Comparison of ENCODE assay signal across 10 mouse cellular contexts in genomic region chr8:69848951-69849350, GRCm38 (mm10). TPM values are rescaled to one million over a fixed set of nuclear protein-coding genes. Genes with fewer than 3 reads are reported as not detected.
DNase-seq lines count a peak whose midpoint lies in the region; ATAC-seq and TF ChIP-seq lines count a peak whose summit lies in the region.
"Had no signal": no experiment of that assay in that cellular context is flagged by ENCODE, and none has a peak within 500 bp of the region (broad histone marks: within the 10 kb centered on the region; RNA-seq: fewer than 3 reads in every experiment).

No protein-coding gene starts in this region.

- no peak for TF ChIP-seq EP300 in liver, embryonic 14.5 days (IDR thresholded peaks at IDR 0.05; ENCODE audit: low read depth)

- H3K36me3 ChIP-seq in heart, embryonic 11.5 days (ENCODE audit: control insufficient read depth, insufficient read depth, low read length), result no peaks in the 10 kb centered on the region
- no peaks in the 10 kb centered on the region for H3K36me3 ChIP-seq in liver, embryonic 14.5 days (replicated peaks; ENCODE audit: control insufficient read depth, insufficient read depth, low read depth)

- H3K4me2 ChIP-seq in heart, embryonic 11.5 days, result no peak overlapping the region
- H3K4me2 ChIP-seq in liver, embryonic 14.5 days (ENCODE audit: low read depth), result no peak overlapping the region

- H3K4me1 ChIP-seq in heart, embryonic 11.5 days (ENCODE audit: control insufficient read depth, insufficient read depth, low read length), result peaks cover 6% of the 10 kb centered on the region
- peaks cover 4 to 19% of the 10 kb centered on the region in 2 experiments; a peak in 3 of 4 replicates for H3K4me1 ChIP-seq in liver, embryonic 14.5 days (replicated peaks; ENCODE audit: control insufficient read depth in 2 of 2, insufficient read depth in 2 of 2, low read length in 1 of 2)

- peak; percentile 62; the same call in 1 of the 2 replicates for ATAC-seq in heart, embryonic 11.5 days (replicated peaks; ENCODE audit: insufficient number of reproducible peaks, low FRiP score, low TSS enrichment)
- ATAC-seq in liver, embryonic 14.5 days (ENCODE audit: insufficient read depth), result peak; percentile 57

- TF ChIP-seq CTCF in liver, embryonic 14.5 days (IDR thresholded peaks at IDR 0.05; ENCODE audit: low read depth), result no peak

- no peak overlapping the region for H3K9ac ChIP-seq in heart, embryonic 11.5 days (ENCODE audit: low read depth, low read length)
- H3K9ac ChIP-seq in liver, embryonic 14.5 days (replicated peaks), result no peak overlapping the region

- H3K9me3 ChIP-seq in heart, embryonic 11.5 days (replicated peaks; ENCODE audit: control insufficient read depth, low read length), result no peaks in the 10 kb centered on the region
- H3K9me3 ChIP-seq in liver, embryonic 14.5 days (ENCODE audit: control insufficient read depth, low read length), result no peaks in the 10 kb centered on the region

- DNase-seq in urinary bladder, adult 18-20 months (ENCODE audit: low spot score in 2 of 2), result peak; percentile 27 to 68
- DNase-seq in urinary bladder, adult 2 months (ENCODE audit: low spot score), result no peak
- DNase-seq in liver, embryonic 14.5 days (ENCODE audit: low read depth in 3 of 3, low spot score in 3 of 3), result no peak
- no peak for DNase-seq in left cerebral cortex, adult 9 months (ENCODE audit: low spot score in 2 of 2)
- DNase-seq in T-cell, adult 2 months (ENCODE audit: low spot score), result no peak
- DNase-seq in layer of hippocampus, postnatal 10 days (ENCODE audit: low spot score in 2 of 2), result no peak
- DNase-seq in cerebellum, postnatal 25 days, result no peak
- DNase-seq: right cerebral cortex, postnatal 14 days had no signal

- 50% methylated on average over 8 of the region's 8 CpGs for WGBS in heart, embryonic 11.5 days (ENCODE audit: insufficient replicate concordance)
- WGBS in liver, embryonic 14.5 days (ENCODE audit: insufficient replicate concordance), result 61% methylated on average over 8 of the region's 8 CpGs

- 0 out of 2 replicates have a peak overlapping the region, but pooled peaks have one; percentile 42 for H3K27ac ChIP-seq in heart, embryonic 11.5 days (ENCODE audit: low read depth, low read length)
- no peak overlapping the region for H3K27ac ChIP-seq in liver, embryonic 14.5 days
- H3K27ac ChIP-seq: macrophage had no signal

- H3K4me3 ChIP-seq in heart, embryonic 11.5 days (ENCODE audit: low read depth, low read length), result no peak overlapping the region
- H3K4me3 ChIP-seq in liver, embryonic 14.5 days (ENCODE audit: insufficient read depth in 1 of 2, low read depth in 2 of 2, low read length in 2 of 2), result no peak overlapping the region

- no peaks in the 10 kb centered on the region for H3K27me3 ChIP-seq in heart, embryonic 11.5 days (ENCODE audit: control insufficient read depth, insufficient read depth, low read length)
- no peaks in the 10 kb centered on the region for H3K27me3 ChIP-seq in liver, embryonic 14.5 days (ENCODE audit: control insufficient read depth, insufficient read depth, low read length)

RNA-seq across cellular contexts. Expression of gene Pbx4, which starts 16.7 kb away (rescaled TPM):
- polyA plus RNA-seq in urinary bladder, adult 2 months (2012; rRNA removed), result 3.2 and 4.2 TPM in 2 replicates
- polyA plus RNA-seq in heart, embryonic 11.5 days (2014; fragmentation: Nextera tagmentation; extraction: Ambion mirVana), result 4.0 and 6.0 TPM in 2 replicates
- 2.0 and 2.5 TPM in 2 replicates for polyA plus RNA-seq in liver, embryonic 14.5 days (2012; rRNA removed)
- polyA plus RNA-seq in liver, embryonic 14.5 days (2014; fragmentation: Nextera tagmentation; extraction: Ambion mirVana), result 1.7 and 3.7 TPM in 2 replicates
- 10 to 100 TPM; 18.8 to 25.4 TPM for total RNA-seq in layer of hippocampus, postnatal 10 days (2021)

RNA-seq across cellular contexts. Expression of gene Lpar2, which starts 26.7 kb away (rescaled TPM):
- 1.7 and 1.8 TPM in 2 replicates for polyA plus RNA-seq in urinary bladder, adult 2 months (2012; rRNA removed)
- polyA plus RNA-seq in heart, embryonic 11.5 days (2014; fragmentation: Nextera tagmentation; extraction: Ambion mirVana), result 0.54 and 0.57 TPM in 2 replicates
- polyA plus RNA-seq in liver, embryonic 14.5 days (2012; rRNA removed), result 0.40 and 0.44 TPM in 2 replicates
- 0.04 and 0.06 TPM in 2 replicates for polyA plus RNA-seq in liver, embryonic 14.5 days (2014; fragmentation: Nextera tagmentation; extraction: Ambion mirVana)
- 1 to 10 TPM; 1.7 to 1.9 TPM for total RNA-seq in layer of hippocampus, postnatal 10 days (2021)

RNA-seq across cellular contexts. Expression of gene Cilp2, which starts 38.5 kb away (rescaled TPM):
- polyA plus RNA-seq in urinary bladder, adult 2 months (2012; rRNA removed), result 0.16 and 0.34 TPM in 2 replicates
- polyA plus RNA-seq in heart, embryonic 11.5 days (2014; fragmentation: Nextera tagmentation; extraction: Ambion mirVana), result 0.21 and 0.49 TPM in 2 replicates
- 0.03 and 0.04 TPM in 2 replicates for polyA plus RNA-seq in liver, embryonic 14.5 days (2012; rRNA removed)
- polyA plus RNA-seq in liver, embryonic 14.5 days (2014; fragmentation: Nextera tagmentation; extraction: Ambion mirVana), result 0.03 TPM in 1 of 2 replicates, not detected in the other
- 1 to 10 TPM; 2.5 to 2.8 TPM for total RNA-seq in layer of hippocampus, postnatal 10 days (2021)
- polyA plus RNA-seq: macrophage had no signal

RNA-seq across cellular contexts. Expression of gene Gmip, which starts 40.5 kb away (rescaled TPM):
- 19.5 and 20.3 TPM in 2 replicates for polyA plus RNA-seq in urinary bladder, adult 2 months (2012; rRNA removed)
- 5.2 and 7.8 TPM in 2 replicates for polyA plus RNA-seq in heart, embryonic 11.5 days (2014; fragmentation: Nextera tagmentation; extraction: Ambion mirVana)
- 4.8 and 5.8 TPM in 2 replicates for polyA plus RNA-seq in liver, embryonic 14.5 days (2012; rRNA removed)
- polyA plus RNA-seq in liver, embryonic 14.5 days (2014; fragmentation: Nextera tagmentation; extraction: Ambion mirVana), result 1.7 and 3.9 TPM in 2 replicates
- total RNA-seq in layer of hippocampus, postnatal 10 days (2021), result 10 to 100 TPM; 27.0 to 41.3 TPM

RNA-seq across cellular contexts. Expression of gene Tssk6, which starts 53.0 kb away (rescaled TPM):
- polyA plus RNA-seq in urinary bladder, adult 2 months (2012; rRNA removed), result 0.66 and 0.67 TPM in 2 replicates
- 1.6 and 1.8 TPM in 2 replicates for polyA plus RNA-seq in heart, embryonic 11.5 days (2014; fragmentation: Nextera tagmentation; extraction: Ambion mirVana)
- 0.41 and 0.50 TPM in 2 replicates for polyA plus RNA-seq in liver, embryonic 14.5 days (2012; rRNA removed)
- polyA plus RNA-seq in liver, embryonic 14.5 days (2014; fragmentation: Nextera tagmentation; extraction: Ambion mirVana), result 1.7 and 1.9 TPM in 2 replicates
- under 1 TPM; 0.49 to 0.62 TPM for total RNA-seq in layer of hippocampus, postnatal 10 days (2021)

Comparison
In these comparisons a context has a peak if more than half of its experiments do, and no peak if none do; other contexts are left out.
1. DNase-seq: peak in urinary bladder, adult 18-20 months (2 of 2); none in urinary bladder, adult 2 months (single experiment), liver, embryonic 14.5 days (0 of 3), left cerebral cortex, adult 9 months (0 of 2), T-cell, adult 2 months (single experiment), layer of hippocampus, postnatal 10 days (0 of 2) and cerebellum, postnatal 25 days (0 of 2).